Mouse (Mus musculus): ENCODE measurements around the gene Csk. TPM values are rescaled to one million over a fixed set of nuclear protein-coding genes. Genes with fewer than 3 reads are reported as not detected.

The Csk gene
- 30.7 and 35.5 TPM in 2 replicates for polyA plus RNA-seq (2011; ENCODE audit: insufficient read depth, insufficient read length, low read depth, missing spikeins)

DNA sequence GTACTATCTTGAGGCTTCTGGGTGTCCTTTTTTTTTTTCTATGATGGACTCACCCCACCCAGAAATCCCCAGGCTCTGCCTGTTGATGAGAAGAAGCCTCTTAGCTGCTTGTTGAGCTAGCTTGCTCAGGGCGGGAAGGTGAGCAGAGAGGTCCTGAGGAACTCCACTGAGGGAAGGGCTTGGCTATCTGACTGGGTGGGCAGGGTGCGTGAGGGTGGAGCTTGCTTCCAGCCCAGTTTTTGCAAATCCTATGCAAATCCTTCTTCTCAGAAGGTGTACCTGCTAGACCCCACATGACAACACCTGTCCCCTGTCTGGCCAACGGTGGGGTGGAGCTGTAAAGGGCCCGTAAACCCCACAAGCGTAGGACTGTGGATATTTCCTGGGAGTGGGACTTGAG, at the start of gene Csk:
Csk (minus strand) TSS at position 349 of the 400 bp plus-strand sequence.
- peak within 1 kb of the TSS; percentile 36 for H3K9ac ChIP-seq (ENCODE audit: low read depth, poor library complexity, severe bottlenecking)
- peak within 1 kb of the TSS; percentile 26; the same call in 1 of the 2 replicates for H3K27ac ChIP-seq (ENCODE audit: insufficient read depth, low read length)
- H3K4me1 ChIP-seq (ENCODE audit: control insufficient read depth, insufficient read depth, low read length), result peaks cover 3% of the 10 kb centered on the region
- H3K36me3 ChIP-seq (ENCODE audit: control insufficient read depth, insufficient read depth, low read length, poor library complexity, severe bottlenecking), result no peaks in the 10 kb centered on the region
- no peaks in the 10 kb centered on the region for H3K27me3 ChIP-seq (ENCODE audit: control insufficient read depth, insufficient read depth, low read length, poor library complexity, severe bottlenecking)
- TF ChIP-seq EP300 (IDR thresholded peaks at IDR 0.05; ENCODE audit: insufficient read depth, low read depth, low read length) (peak; percentile 31; the same call in 1 of the 2 replicates), POLR2A (IDR thresholded peaks at IDR 0.05; ENCODE audit: insufficient read depth, low read length) (no peak)
- no peaks in the 10 kb centered on the region for H3K9me3 ChIP-seq (replicated peaks; ENCODE audit: control insufficient read depth, insufficient read depth, low read length, poor library complexity, severe bottlenecking)
- peak within 1 kb of the TSS; percentile 41 for H3K4me3 ChIP-seq (ENCODE audit: low read depth, low read length)

DNA sequence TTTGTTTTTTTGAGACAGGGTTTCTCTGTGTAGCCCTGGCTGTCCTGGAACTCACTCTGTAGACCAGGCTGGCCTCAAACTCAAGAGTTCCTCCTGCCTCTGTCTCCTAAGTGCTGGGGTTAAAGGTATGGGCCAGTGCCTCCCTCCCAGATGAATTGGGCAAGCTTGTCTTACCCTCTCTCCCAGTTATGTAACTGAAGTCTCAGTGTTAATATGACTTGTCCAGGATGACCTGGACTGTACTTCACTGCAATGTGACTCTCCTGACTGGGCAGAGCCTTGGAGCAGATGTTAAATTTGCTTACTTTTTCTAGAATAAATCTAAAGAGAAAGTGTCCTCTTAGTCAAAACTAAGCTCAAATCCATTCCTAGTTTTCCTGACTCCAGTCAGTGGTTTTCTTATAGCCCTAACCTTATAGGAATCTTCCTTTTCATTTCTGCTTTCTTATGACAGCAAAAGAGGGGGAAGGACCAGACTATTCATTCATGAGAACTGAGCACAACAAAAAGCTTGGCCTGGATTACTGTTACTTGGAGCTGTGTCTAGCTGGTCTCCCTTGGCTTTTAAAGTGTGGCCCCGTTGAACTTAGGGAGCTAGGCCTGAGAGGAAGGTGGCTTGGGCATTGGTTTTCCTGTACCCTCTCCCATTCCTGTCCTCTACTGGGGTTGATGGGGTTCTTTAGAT, 45.2 kb upstream of the Csk start:
- Histone ChIP-seq H3K27ac (ENCODE audit: insufficient read depth, low read length) (no peak overlapping the region), H3K4me1 (ENCODE audit: control insufficient read depth, insufficient read depth, low read length) (no peaks in the 10 kb centered on the region), H3K9ac (ENCODE audit: low read depth, poor library complexity, severe bottlenecking) (no peak overlapping the region), H3K4me3 (ENCODE audit: low read depth, low read length) (no peak overlapping the region), H3K27me3 (ENCODE audit: control insufficient read depth, insufficient read depth, low read length, poor library complexity, severe bottlenecking) (no peaks in the 10 kb centered on the region), H3K36me3 (ENCODE audit: control insufficient read depth, insufficient read depth, low read length, poor library complexity, severe bottlenecking) (no peaks in the 10 kb centered on the region), H3K9me3 (replicated peaks; ENCODE audit: control insufficient read depth, insufficient read depth, low read length, poor library complexity, severe bottlenecking) (no peaks in the 10 kb centered on the region)
- no peak for TF ChIP-seq EP300 (IDR thresholded peaks at IDR 0.05; ENCODE audit: insufficient read depth, low read depth, low read length)
- no peak for TF ChIP-seq POLR2A (IDR thresholded peaks at IDR 0.05; ENCODE audit: insufficient read depth, low read length)
- TF ChIP-seq CTCF (IDR thresholded peaks at IDR 0.05; ENCODE audit: low read depth, low read length), result no peak

DNA sequence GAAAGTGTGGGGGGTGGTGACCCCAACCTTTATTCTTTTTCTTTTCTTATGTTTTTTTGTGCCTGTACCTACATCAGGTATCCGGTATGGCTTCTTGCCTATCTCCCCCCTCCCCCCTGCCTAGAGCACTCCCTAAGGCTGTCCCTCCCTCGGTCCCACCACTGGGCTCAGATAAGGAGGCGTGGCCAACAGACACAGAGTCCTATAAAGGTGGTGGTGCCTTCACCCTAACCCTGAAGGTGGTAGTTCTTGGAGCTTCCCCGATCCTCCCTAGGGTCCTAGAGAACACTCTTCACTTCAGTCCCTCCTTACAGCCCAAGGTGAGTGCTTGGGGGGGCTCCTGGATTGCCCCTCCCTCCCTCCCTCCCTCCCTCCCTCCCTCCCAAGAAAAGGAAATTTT, 43.9 kb upstream of the Csk start:
- TF ChIP-seq POLR2A (IDR thresholded peaks at IDR 0.05; ENCODE audit: insufficient read depth, low read length) (no peak), CTCF (IDR thresholded peaks at IDR 0.05; ENCODE audit: low read depth, low read length) (no peak), EP300 (IDR thresholded peaks at IDR 0.05; ENCODE audit: insufficient read depth, low read depth, low read length) (no peak)
- Histone ChIP-seq H3K36me3 (ENCODE audit: control insufficient read depth, insufficient read depth, low read length, poor library complexity, severe bottlenecking) (no peaks in the 10 kb centered on the region), H3K27ac (ENCODE audit: insufficient read depth, low read length) (no peak overlapping the region), H3K27me3 (ENCODE audit: control insufficient read depth, insufficient read depth, low read length, poor library complexity, severe bottlenecking) (no peaks in the 10 kb centered on the region), H3K4me3 (ENCODE audit: low read depth, low read length) (no peak overlapping the region), H3K9me3 (replicated peaks; ENCODE audit: control insufficient read depth, insufficient read depth, low read length, poor library complexity, severe bottlenecking) (no peaks in the 10 kb centered on the region), H3K9ac (ENCODE audit: low read depth, poor library complexity, severe bottlenecking) (no peak overlapping the region), H3K4me1 (ENCODE audit: control insufficient read depth, insufficient read depth, low read length) (no peaks in the 10 kb centered on the region)

- no peak for TF ChIP-seq POLR2A (IDR thresholded peaks at IDR 0.05; ENCODE audit: insufficient read depth, low read length)
- no peak for TF ChIP-seq EP300 (IDR thresholded peaks at IDR 0.05; ENCODE audit: insufficient read depth, low read depth, low read length)
Measured at GRCm38 (mm10) chr9:57696380-57697285, 43.2 kb upstream of the Csk start.

DNA sequence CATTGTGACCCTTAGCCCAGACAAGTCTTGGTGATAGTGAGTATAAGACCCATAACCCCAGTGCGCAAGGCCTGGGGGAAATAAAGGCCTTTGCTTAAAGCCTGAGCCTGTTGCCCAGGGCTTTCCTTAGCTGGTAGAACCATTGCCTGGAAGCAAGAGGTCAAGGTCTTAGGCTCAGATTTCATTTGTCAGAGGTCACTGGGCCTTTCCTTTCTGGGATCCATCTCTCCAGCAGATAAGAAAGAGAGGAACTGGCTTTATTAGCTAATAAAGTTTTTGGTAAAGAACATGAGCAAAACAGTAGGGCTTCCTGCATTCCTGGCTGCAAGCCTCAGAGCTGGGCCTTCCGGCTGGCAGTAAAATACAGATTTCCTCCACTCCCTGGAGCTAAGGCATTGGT, 40.7 kb upstream of the Csk start:
- Histone ChIP-seq H3K27ac (ENCODE audit: insufficient read depth, low read length) (no peak overlapping the region), H3K4me3 (ENCODE audit: low read depth, low read length) (no peak overlapping the region), H3K9me3 (replicated peaks; ENCODE audit: control insufficient read depth, insufficient read depth, low read length, poor library complexity, severe bottlenecking) (no peaks in the 10 kb centered on the region), H3K9ac (ENCODE audit: low read depth, poor library complexity, severe bottlenecking) (no peak overlapping the region), H3K36me3 (ENCODE audit: control insufficient read depth, insufficient read depth, low read length, poor library complexity, severe bottlenecking) (no peaks in the 10 kb centered on the region), H3K4me1 (ENCODE audit: control insufficient read depth, insufficient read depth, low read length) (no peaks in the 10 kb centered on the region), H3K27me3 (ENCODE audit: control insufficient read depth, insufficient read depth, low read length, poor library complexity, severe bottlenecking) (no peaks in the 10 kb centered on the region)
- TF ChIP-seq EP300 (IDR thresholded peaks at IDR 0.05; ENCODE audit: insufficient read depth, low read depth, low read length) (no peak), POLR2A (IDR thresholded peaks at IDR 0.05; ENCODE audit: insufficient read depth, low read length) (no peak), CTCF (IDR thresholded peaks at IDR 0.05; ENCODE audit: low read depth, low read length) (no peak)

More at GRCm38 (mm10) chr9:57696380-57697285, 43.2 kb upstream of the Csk start:
- Histone ChIP-seq H3K36me3 (ENCODE audit: control insufficient read depth, insufficient read depth, low read length, poor library complexity, severe bottlenecking) (no peaks in the 10 kb centered on the region), H3K9ac (ENCODE audit: low read depth, poor library complexity, severe bottlenecking) (peak overlapping the region; percentile 2; the same call in 1 of the 2 replicates), H3K4me3 (ENCODE audit: low read depth, low read length) (peak overlapping the region; percentile 49), H3K27me3 (ENCODE audit: control insufficient read depth, insufficient read depth, low read length, poor library complexity, severe bottlenecking) (no peaks in the 10 kb centered on the region), H3K9me3 (replicated peaks; ENCODE audit: control insufficient read depth, insufficient read depth, low read length, poor library complexity, severe bottlenecking) (no peaks in the 10 kb centered on the region), H3K27ac (ENCODE audit: insufficient read depth, low read length) (no peak overlapping the region), H3K4me1 (ENCODE audit: control insufficient read depth, insufficient read depth, low read length) (no peaks in the 10 kb centered on the region)

Data from ES-Bruce4 (cell line).